Mouse (Mus musculus): ENCODE measurements around the gene Fads6. TPM values are rescaled to one million over a fixed set of nuclear protein-coding genes. Genes with fewer than 3 reads are reported as not detected.

Gene Fads6
- total and polyA plus RNA-seq, 3 experiments: 3.3 to 6.6 TPM; not detected in 1

- Histone ChIP-seq H3K27ac (ENCODE audit: control insufficient read depth, low read depth, low read length) (no peak overlapping the region), H3K9me3 (replicated peaks; ENCODE audit: insufficient read depth, low read length) (no peaks in the 10 kb centered on the region), H3K4me1 (ENCODE audit: control insufficient read depth in 1 of 2, insufficient read depth in 2 of 2, low read length in 2 of 2) (no peaks in the 10 kb centered on the region), H3K79me2 (ENCODE audit: control insufficient read depth, insufficient read depth, low read length, poor library complexity) (no peaks in the 10 kb centered on the region), H3K4me3 (ENCODE audit: control insufficient read depth in 1 of 2, insufficient read depth in 1 of 2, low read depth in 2 of 2, low read length in 2 of 2) (no peak overlapping the region), H3K27me3 (ENCODE audit: control insufficient read depth in 1 of 2, insufficient read depth in 2 of 2, low read length in 2 of 2) (peaks cover 3 to 7% of the 10 kb centered on the region in 2 experiments; a peak in 3 of 4 replicates), H3K36me3 (ENCODE audit: control insufficient read depth in 1 of 2, insufficient read depth in 2 of 2, low read length in 2 of 2) (no peaks in the 10 kb centered on the region), H3K9ac (ENCODE audit: control insufficient read depth, low read depth, low read length, poor library complexity, severe bottlenecking) (no peak overlapping the region)
- DNase-seq (ENCODE audit: low read depth, low spot score): no peak
- TF ChIP-seq GABPA (IDR thresholded peaks at IDR 0.05; ENCODE audit: low read depth, low read length): no peak
Observed at GRCm38 (mm10) chr11:115318245-115319027, 21.0 kb upstream of the Fads6 start.

DNA sequence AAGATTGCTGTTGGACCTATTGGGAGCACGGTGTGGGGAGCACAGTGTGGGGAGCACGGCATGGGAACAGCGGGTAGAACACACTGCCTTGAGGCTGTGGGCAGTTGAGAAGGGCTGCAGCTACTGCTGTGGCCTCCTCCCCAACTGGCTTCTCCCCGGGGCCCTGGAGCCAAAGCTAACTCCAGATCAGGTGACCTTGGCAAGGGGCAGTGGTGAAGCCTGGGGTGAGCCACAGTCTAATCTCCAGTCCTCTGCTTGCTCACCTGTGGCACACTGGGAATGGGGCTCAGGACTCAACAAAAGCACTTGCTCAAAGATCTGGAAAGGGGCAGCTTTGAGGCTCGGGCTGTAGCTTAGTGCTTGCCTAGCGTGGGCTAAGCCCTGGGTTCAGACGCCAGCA, 19.7 kb upstream of the Fads6 start:
- no peaks in the 10 kb centered on the region for H3K4me1 ChIP-seq (ENCODE audit: control insufficient read depth in 1 of 2, insufficient read depth in 2 of 2, low read length in 2 of 2)
- peaks cover 10% of the 10 kb centered on the region in 2 experiments; a peak in 3 of 4 replicates for H3K27me3 ChIP-seq (ENCODE audit: control insufficient read depth in 1 of 2, insufficient read depth in 2 of 2, low read length in 2 of 2)
- H3K9me3 ChIP-seq (replicated peaks; ENCODE audit: insufficient read depth, low read length): no peaks in the 10 kb centered on the region
- TF ChIP-seq JUND (IDR thresholded peaks at IDR 0.05; ENCODE audit: low read depth, low read length) (no peak), MEF2A (IDR thresholded peaks at IDR 0.05; ENCODE audit: extremely low read depth, insufficient replicate concordance, low read depth, low read length, poor library complexity, severe bottlenecking) (no peak), ZNF384 (IDR thresholded peaks at IDR 0.05; ENCODE audit: low read depth, low read length) (no peak), RCOR1 (IDR thresholded peaks at IDR 0.05; ENCODE audit: low read depth, low read length) (no peak), CTCF (IDR thresholded peaks at IDR 0.05 in 2 of 3, conservative IDR thresholded peaks at IDR 0.05 in 1 of 3; ENCODE audit: control insufficient read depth in 1 of 3, insufficient read depth in 1 of 3, low read depth in 2 of 3, low read length in 3 of 3, poor library complexity in 1 of 3, severe bottlenecking in 1 of 3) (no peak), ELF1 (IDR thresholded peaks at IDR 0.05; ENCODE audit: low read depth, low read length) (no peak), CHD1 (IDR thresholded peaks at IDR 0.05; ENCODE audit: low read depth, low read length) (no peak), MAFK (IDR thresholded peaks at IDR 0.05; ENCODE audit: borderline replicate concordance, low read depth, low read length) (no peak), HCFC1 (IDR thresholded peaks at IDR 0.05; ENCODE audit: low read depth, low read length) (no peak), ZKSCAN1 (IDR thresholded peaks at IDR 0.05; ENCODE audit: low read depth, low read length) (no peak), NRF1 (IDR thresholded peaks at IDR 0.05; ENCODE audit: insufficient read depth, low read depth, low read length, poor library complexity, severe bottlenecking) (no peak)
- no peak overlapping the region for H3K4me3 ChIP-seq (ENCODE audit: control insufficient read depth in 1 of 2, insufficient read depth in 1 of 2, low read depth in 2 of 2, low read length in 2 of 2)
- H3K9ac ChIP-seq (ENCODE audit: control insufficient read depth, low read depth, low read length, poor library complexity, severe bottlenecking): no peak overlapping the region
- H3K36me3 ChIP-seq (ENCODE audit: control insufficient read depth in 1 of 2, insufficient read depth in 2 of 2, low read length in 2 of 2): no peaks in the 10 kb centered on the region
- DNase-seq (ENCODE audit: low read depth, low spot score): no peak
- no peak overlapping the region for H3K27ac ChIP-seq (ENCODE audit: control insufficient read depth, low read depth, low read length)
- H3K79me2 ChIP-seq (ENCODE audit: control insufficient read depth, insufficient read depth, low read length, poor library complexity): no peaks in the 10 kb centered on the region

- peak; percentile 30 for DNase-seq (ENCODE audit: low read depth, low spot score)
- Histone ChIP-seq H3K4me1 (ENCODE audit: control insufficient read depth in 1 of 2, insufficient read depth in 2 of 2, low read length in 2 of 2) (no peaks in the 10 kb centered on the region), H3K27ac (ENCODE audit: control insufficient read depth, low read depth, low read length) (no peak overlapping the region), H3K9ac (ENCODE audit: control insufficient read depth, low read depth, low read length, poor library complexity, severe bottlenecking) (no peak overlapping the region), H3K27me3 (ENCODE audit: control insufficient read depth in 1 of 2, insufficient read depth in 2 of 2, low read length in 2 of 2) (peaks cover 10% of the 10 kb centered on the region in 2 experiments; a peak in 3 of 4 replicates), H3K9me3 (replicated peaks; ENCODE audit: insufficient read depth, low read length) (no peaks in the 10 kb centered on the region), H3K36me3 (ENCODE audit: control insufficient read depth in 1 of 2, insufficient read depth in 2 of 2, low read length in 2 of 2) (no peaks in the 10 kb centered on the region), H3K4me3 (ENCODE audit: control insufficient read depth in 1 of 2, insufficient read depth in 1 of 2, low read depth in 2 of 2, low read length in 2 of 2) (no peak overlapping the region), H3K79me2 (ENCODE audit: control insufficient read depth, insufficient read depth, low read length, poor library complexity) (no peaks in the 10 kb centered on the region)
- TF ChIP-seq SMC3 (IDR thresholded peaks at IDR 0.05; ENCODE audit: low read depth, low read length) (peak; percentile 34), RAD21 (IDR thresholded peaks at IDR 0.05; ENCODE audit: low read depth, low read length) (peak; percentile 40), CTCF (IDR thresholded peaks at IDR 0.05 in 2 of 3, conservative IDR thresholded peaks at IDR 0.05 in 1 of 3; ENCODE audit: control insufficient read depth in 1 of 3, insufficient read depth in 1 of 3, low read depth in 2 of 3, low read length in 3 of 3, poor library complexity in 1 of 3, severe bottlenecking in 1 of 3) (peak; percentile 12 to 47 (median 16); a peak in 3 of 6 replicates), MAZ (IDR thresholded peaks at IDR 0.05; ENCODE audit: low read depth, low read length) (no peak)
Observed at GRCm38 (mm10) chr11:115314249-115314648, 16.8 kb upstream of the Fads6 start.
